Mouse (Mus musculus): ENCODE measurements around the gene Tomm40.

DNA sequence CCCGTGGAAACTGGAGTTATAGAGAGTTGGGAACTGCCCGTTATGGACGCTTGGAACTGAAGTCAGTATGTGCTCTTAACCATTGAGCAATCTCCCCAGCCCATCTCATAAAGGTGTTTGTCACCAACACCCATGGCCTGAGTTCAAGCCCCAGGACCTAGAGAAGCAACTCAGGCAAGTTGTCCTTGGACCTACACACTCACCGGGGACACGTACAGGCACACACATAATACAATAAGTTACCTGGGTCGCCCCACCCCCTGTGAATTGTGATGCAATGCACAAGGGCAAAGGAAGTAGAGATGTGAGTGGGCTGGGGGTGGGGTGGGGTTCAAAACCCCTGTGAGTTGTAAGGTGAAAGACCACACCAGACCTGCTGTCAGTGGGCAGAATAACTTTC, 28.7 kb downstream of the Tomm40 start:
- TF ChIP-seq CTCF (IDR thresholded peaks at IDR 0.05; ENCODE audit: low read depth, low read length), result no peak
- TF ChIP-seq POLR2A (IDR thresholded peaks at IDR 0.05; ENCODE audit: extremely low read depth, insufficient read depth, low read length), result no peak

All from liver, adult 2 months (tissue).